Comparison of ENCODE assay signal across 28 mouse cellular contexts in the genomic region with DNA sequence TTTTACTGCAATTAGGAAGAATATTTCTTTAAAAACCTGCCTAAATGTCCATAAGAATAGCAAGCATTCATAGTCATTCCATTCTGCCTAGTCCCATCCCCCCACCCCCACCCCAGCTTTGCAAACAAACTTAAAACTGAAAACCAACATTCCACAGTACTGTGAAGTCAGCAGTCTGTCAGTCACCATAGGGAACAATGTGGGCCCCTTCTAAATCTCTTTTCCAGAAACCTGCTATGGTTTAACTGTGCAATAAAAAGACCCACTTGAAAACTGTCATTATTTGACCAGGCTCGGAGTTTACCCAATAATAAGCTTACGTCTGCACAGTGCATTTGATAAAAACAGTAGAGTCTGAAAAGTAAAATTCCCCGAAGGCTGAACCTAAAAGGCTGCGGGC. TPM values are rescaled to one million over a fixed set of nuclear protein-coding genes. Genes with fewer than 3 reads are reported as not detected.
DNase-seq lines count a peak whose midpoint lies in the region; ATAC-seq lines count a peak whose summit lies in the region.
"Had no signal": no experiment of that assay in that cellular context is flagged by ENCODE, and none has a peak within 500 bp of the region (broad histone marks: within the 10 kb centered on the region; RNA-seq: fewer than 3 reads in every experiment).

No protein-coding gene starts in this region.

- no peaks in the 10 kb centered on the region for H3K27me3 ChIP-seq in forebrain, embryonic 11.5 days (ENCODE audit: control insufficient read depth, insufficient read depth, low read length)
- no peaks in the 10 kb centered on the region for H3K27me3 ChIP-seq in forebrain, embryonic 13.5 days
- no peaks in the 10 kb centered on the region for H3K27me3 ChIP-seq in lung, embryonic 15.5 days
- no peaks in the 10 kb centered on the region for H3K27me3 ChIP-seq in limb, embryonic 12.5 days
- H3K27me3 ChIP-seq: CH12.LX; midbrain, embryonic 13.5 days; neural tube, embryonic 15.5 days had no signal

- H3K36me3 ChIP-seq in forebrain, embryonic 11.5 days (ENCODE audit: control insufficient read depth, insufficient read depth, low read length), result no peaks in the 10 kb centered on the region
- H3K36me3 ChIP-seq in forebrain, embryonic 13.5 days (ENCODE audit: poor library complexity, severe bottlenecking), result no peaks in the 10 kb centered on the region
- no peaks in the 10 kb centered on the region for H3K36me3 ChIP-seq in lung, embryonic 15.5 days
- H3K36me3 ChIP-seq in limb, embryonic 12.5 days, result no peaks in the 10 kb centered on the region
- H3K36me3 ChIP-seq: midbrain, embryonic 13.5 days; neural tube, embryonic 15.5 days had no signal

- no peak for DNase-seq in forebrain, embryonic 11.5 days (ENCODE audit: low spot score)
- no peak for DNase-seq in lung, postnatal 25 days (ENCODE audit: low spot score)
- peak; percentile 29 for DNase-seq in embryo, embryonic 10.5 days (ENCODE audit: low spot score)
- DNase-seq in gastrocnemius, postnatal 36 days, result no peak
- DNase-seq: adrenal gland, postnatal 25 days; cerebellum, adult 8-10 months; forebrain, postnatal 0 days; gastrocnemius, adult 2 months; heart, adult 18-20 months; kidney, postnatal 25 days; lung, postnatal 10 days; thymus, adult 18-20 months had no signal

- 0 out of 2 replicates have a peak, but pooled peaks have one; percentile 63 for ATAC-seq in forebrain, embryonic 11.5 days (replicated peaks; ENCODE audit: low FRiP score)
- no peak for ATAC-seq in forebrain, embryonic 13.5 days
- ATAC-seq in lung, embryonic 15.5 days (ENCODE audit: borderline replicate concordance, extremely low read depth, low FRiP score, low TSS enrichment), result peak; percentile 83; the same call in 1 of the 2 replicates
- ATAC-seq in limb, embryonic 12.5 days (ENCODE audit: insufficient number of reproducible peaks, insufficient read depth, low FRiP score, low TSS enrichment, low read depth), result peak; percentile 96
- no peak for ATAC-seq in activated CD4-positive, CD25-positive, alpha-beta regulatory T cell, adult 4 months
- ATAC-seq: forebrain, postnatal 0 days; hindbrain, postnatal 0 days; midbrain, embryonic 13.5 days had no signal

- H3K4me1 ChIP-seq in forebrain, embryonic 11.5 days (replicated peaks; ENCODE audit: control insufficient read depth, insufficient read depth, low read length), result no peaks in the 10 kb centered on the region
- no peaks in the 10 kb centered on the region for H3K4me1 ChIP-seq in forebrain, embryonic 13.5 days
- no peaks in the 10 kb centered on the region for H3K4me1 ChIP-seq in lung, embryonic 15.5 days
- peaks cover 14% of the 10 kb centered on the region for H3K4me1 ChIP-seq in limb, embryonic 12.5 days (replicated peaks)
- H3K4me1 ChIP-seq: midbrain, embryonic 13.5 days; neural tube, embryonic 15.5 days had no signal

- no peak overlapping the region for H3K27ac ChIP-seq in forebrain, embryonic 11.5 days (ENCODE audit: low read depth, low read length)
- H3K27ac ChIP-seq in forebrain, embryonic 13.5 days, result no peak overlapping the region
- H3K27ac ChIP-seq in lung, embryonic 15.5 days, result peak overlapping the region; percentile 67
- H3K27ac ChIP-seq in limb, embryonic 12.5 days, result peak overlapping the region; percentile 83
- H3K27ac ChIP-seq: gastrocnemius, adult 2 months; hindbrain, postnatal 0 days; midbrain, embryonic 13.5 days; neural tube, embryonic 15.5 days had no signal

- H3K4me3 ChIP-seq in forebrain, embryonic 11.5 days (ENCODE audit: low read depth, low read length), result no peak overlapping the region
- H3K4me3 ChIP-seq in forebrain, embryonic 13.5 days, result no peak overlapping the region
- no peak overlapping the region for H3K4me3 ChIP-seq in lung, embryonic 15.5 days
- no peak overlapping the region for H3K4me3 ChIP-seq in limb, embryonic 12.5 days (replicated peaks)
- H3K4me3 ChIP-seq: gastrocnemius, adult 2 months; midbrain, embryonic 13.5 days; myocyte; neural tube, embryonic 15.5 days had no signal

- WGBS in forebrain, embryonic 11.5 days, result 64% methylated on average over 4 of the region's 4 CpGs
- WGBS in forebrain, embryonic 13.5 days, result 49% methylated on average over 4 of the region's 4 CpGs
- 56% methylated on average over 4 of the region's 4 CpGs for WGBS in lung, embryonic 15.5 days
- 18% methylated on average over 4 of the region's 4 CpGs for WGBS in limb, embryonic 12.5 days

- intact Hi-C loops in gastrocnemius, postnatal 36 days (cut with DNase I), result no loop called here

- no peak overlapping the region for H3K4me2 ChIP-seq in forebrain, embryonic 11.5 days (ENCODE audit: low read depth, low read length, severe bottlenecking)
- no peak overlapping the region for H3K4me2 ChIP-seq in forebrain, embryonic 13.5 days
- H3K4me2 ChIP-seq in lung, embryonic 15.5 days, result no peak overlapping the region
- peak overlapping the region; percentile 16; the same call in 1 of the 2 replicates for H3K4me2 ChIP-seq in limb, embryonic 12.5 days
- H3K4me2 ChIP-seq: liver, embryonic 11.5 days; midbrain, embryonic 13.5 days; neural tube, embryonic 15.5 days had no signal

- H3K9me3 ChIP-seq in forebrain, embryonic 11.5 days (ENCODE audit: control insufficient read depth, low read length), result no peaks in the 10 kb centered on the region
- H3K9me3 ChIP-seq in forebrain, embryonic 13.5 days (replicated peaks), result no peaks in the 10 kb centered on the region
- no peaks in the 10 kb centered on the region for H3K9me3 ChIP-seq in lung, embryonic 15.5 days
- H3K9me3 ChIP-seq in limb, embryonic 12.5 days, result 0 out of 2 replicates have a peak, but pooled peaks cover 4% of the 10 kb centered on the region
- H3K9me3 ChIP-seq: midbrain, embryonic 13.5 days; neural tube, embryonic 15.5 days had no signal

- H3K9ac ChIP-seq in forebrain, embryonic 11.5 days (ENCODE audit: low read length), result no peak overlapping the region
- no peak overlapping the region for H3K9ac ChIP-seq in forebrain, embryonic 13.5 days
- H3K9ac ChIP-seq in lung, embryonic 15.5 days, result no peak overlapping the region
- no peak overlapping the region for H3K9ac ChIP-seq in limb, embryonic 12.5 days (replicated peaks)
- H3K9ac ChIP-seq: forebrain, postnatal 0 days; midbrain, embryonic 13.5 days; neural tube, embryonic 15.5 days had no signal

RNA-seq across cellular contexts. Expression of a gene that starts 9.9 kb away (rescaled TPM):
- not detected in 2 replicates for polyA plus RNA-seq in forebrain, embryonic 11.5 days (2014; fragmentation: Nextera tagmentation; extraction: Ambion mirVana)
- polyA plus RNA-seq in forebrain, embryonic 13.5 days (2015; fragmentation: Nextera tagmentation; extraction: Ambion mirVana), result not detected in 2 replicates
- polyA plus RNA-seq in lung, embryonic 15.5 days (2015; fragmentation: Nextera tagmentation; extraction: Ambion mirVana), result not detected in 2 replicates
- not detected in 2 replicates for polyA plus RNA-seq in limb, embryonic 12.5 days (2016; fragmentation: Nextera tagmentation; extraction: Ambion mirVana)
- not detected for polyA plus RNA-seq in activated CD4-positive, CD25-positive, alpha-beta regulatory T cell, adult 4 months (2017; shearing (Covaris generic))
- 10 to 100 TPM; 13.0 to 96.7 TPM for total RNA-seq in gastrocnemius, postnatal 36 days (2021)
- total RNA-seq: adrenal gland, postnatal 25 days; CH12.LX; forebrain, postnatal 0 days; hematopoietic stem cell, adult 5-6 weeks; hindbrain, postnatal 0 days; layer of hippocampus, postnatal 10 days; left cerebral cortex, postnatal 10 days had no signal
- polyA plus RNA-seq: cortical plate, adult 2 months; forebrain, postnatal 0 days; heart, embryonic 14.5 days; hindbrain, postnatal 0 days; liver, embryonic 11.5 days; midbrain, embryonic 13.5 days; neural tube, embryonic 15.5 days; small intestine, adult 2 months had no signal

Comparison
In these comparisons a context has a peak if more than half of its experiments do, and no peak if none do; other contexts are left out.
1. ATAC-seq: peak in forebrain, embryonic 11.5 days (single experiment), lung, embryonic 15.5 days (single experiment) and limb, embryonic 12.5 days (single experiment); none in forebrain, embryonic 13.5 days (single experiment) and activated CD4-positive, CD25-positive, alpha-beta regulatory T cell, adult 4 months (single experiment).
2. H3K27ac ChIP-seq: peak in lung, embryonic 15.5 days (single experiment) and limb, embryonic 12.5 days (single experiment); none in forebrain, embryonic 11.5 days (single experiment) and forebrain, embryonic 13.5 days (single experiment).